Mouse (Mus musculus): Measurements from ENCODE around the gene Zic1. TPM values are rescaled to one million over a fixed set of nuclear protein-coding genes. Genes with fewer than 3 reads are reported as not detected.

Gene Zic1
- polyA plus RNA-seq, 1 experiment from 2014 or later: 0.01 TPM

DNA sequence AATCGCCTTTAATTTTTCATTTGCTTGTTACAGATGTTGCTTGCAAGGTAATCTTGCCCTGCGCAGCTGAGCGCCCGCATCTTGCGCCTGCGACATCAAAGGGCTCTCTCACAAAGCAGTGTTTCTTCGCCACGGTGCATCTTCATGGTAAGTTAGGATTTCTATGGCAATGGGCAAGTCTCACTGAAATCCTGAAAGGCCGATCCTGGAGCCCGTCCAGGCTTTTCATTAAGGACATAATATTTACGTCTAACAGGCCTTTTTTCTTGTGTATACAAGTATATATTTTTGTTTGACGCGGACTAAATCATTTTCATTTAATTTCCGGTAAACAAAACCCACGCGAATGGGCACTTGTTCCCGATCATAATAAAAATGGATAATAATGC, 20.9 kb upstream of the Zic1 start:
- Histone ChIP-seq H3K27me3 (ENCODE audit: control insufficient read depth, insufficient read depth, low read depth, low read length) (peaks cover 85% of the 10 kb centered on the region), H3K36me3 (ENCODE audit: control insufficient read depth, insufficient read depth) (no peaks in the 10 kb centered on the region), H3K9me3 (replicated peaks; ENCODE audit: control insufficient read depth, low read length) (no peaks in the 10 kb centered on the region), H3K4me3 (ENCODE audit: low read depth, low read length) (no peak overlapping the region), H3K9ac (ENCODE audit: low read depth, low read length) (no peak overlapping the region), H3K27ac (ENCODE audit: low read length) (no peak overlapping the region), H3K4me1 (ENCODE audit: control insufficient read depth, low read depth, low read length) (no peaks in the 10 kb centered on the region), H3K4me2 (ENCODE audit: low read depth, low read length) (no peak overlapping the region)
- no peak for ATAC-seq (ENCODE audit: low read depth)
- WGBS (ENCODE audit: insufficient replicate concordance): 1% methylated on average over 17 of the region's 17 CpGs

DNA sequence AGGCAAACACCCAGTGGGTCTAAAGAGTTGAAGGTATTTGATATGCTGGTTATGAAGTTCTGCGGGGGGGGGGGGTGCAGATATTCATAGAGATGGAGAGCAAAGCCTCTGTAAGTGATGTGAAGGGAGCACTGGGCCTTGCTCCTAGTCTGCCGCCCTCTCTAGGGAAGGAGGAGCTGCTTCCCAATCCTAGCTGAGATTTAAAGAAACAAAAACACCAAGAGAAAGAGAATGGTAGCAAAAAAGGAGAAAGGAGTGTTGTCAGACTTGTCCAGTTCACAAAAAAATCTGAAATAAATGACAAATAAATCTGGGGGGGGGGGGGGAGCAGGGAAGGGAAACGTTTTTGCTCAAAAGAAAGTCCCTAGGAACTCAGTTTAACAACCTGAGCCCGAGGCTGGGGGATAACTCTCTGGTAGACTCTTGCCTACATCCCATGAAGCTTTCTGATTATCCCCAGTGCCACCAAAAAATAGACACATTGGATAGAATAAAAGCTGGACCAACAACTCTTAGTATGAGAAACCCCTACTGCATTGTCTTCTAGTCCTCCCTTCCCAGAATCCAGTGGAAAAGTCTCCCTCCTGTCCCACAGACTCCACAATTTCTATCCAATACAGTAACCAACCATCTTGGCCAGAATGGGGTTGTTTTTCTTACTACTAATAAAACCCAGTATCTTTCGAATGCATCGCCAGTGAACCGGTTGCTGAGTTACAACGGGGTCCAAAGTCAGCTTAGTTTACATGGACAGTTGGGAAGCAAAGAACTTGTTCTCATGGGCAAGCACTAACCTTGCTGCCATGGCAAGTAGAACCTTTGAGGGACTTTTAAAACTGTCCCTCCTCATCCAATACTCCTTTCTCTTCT, 20.2 kb upstream of the Zic1 start:
- Histone ChIP-seq H3K27ac (ENCODE audit: low read length) (no peak overlapping the region), H3K9me3 (replicated peaks; ENCODE audit: control insufficient read depth, low read length) (no peaks in the 10 kb centered on the region), H3K4me1 (ENCODE audit: control insufficient read depth, low read depth, low read length) (no peaks in the 10 kb centered on the region), H3K9ac (ENCODE audit: low read depth, low read length) (no peak overlapping the region), H3K36me3 (ENCODE audit: control insufficient read depth, insufficient read depth) (no peaks in the 10 kb centered on the region), H3K4me2 (ENCODE audit: low read depth, low read length) (no peak overlapping the region), H3K27me3 (ENCODE audit: control insufficient read depth, insufficient read depth, low read depth, low read length) (peaks cover 91% of the 10 kb centered on the region), H3K4me3 (ENCODE audit: low read depth, low read length) (no peak overlapping the region)
- ATAC-seq (ENCODE audit: low read depth): no peak
- WGBS (ENCODE audit: insufficient replicate concordance): 5% methylated on average over 7 of the region's 8 CpGs

DNA sequence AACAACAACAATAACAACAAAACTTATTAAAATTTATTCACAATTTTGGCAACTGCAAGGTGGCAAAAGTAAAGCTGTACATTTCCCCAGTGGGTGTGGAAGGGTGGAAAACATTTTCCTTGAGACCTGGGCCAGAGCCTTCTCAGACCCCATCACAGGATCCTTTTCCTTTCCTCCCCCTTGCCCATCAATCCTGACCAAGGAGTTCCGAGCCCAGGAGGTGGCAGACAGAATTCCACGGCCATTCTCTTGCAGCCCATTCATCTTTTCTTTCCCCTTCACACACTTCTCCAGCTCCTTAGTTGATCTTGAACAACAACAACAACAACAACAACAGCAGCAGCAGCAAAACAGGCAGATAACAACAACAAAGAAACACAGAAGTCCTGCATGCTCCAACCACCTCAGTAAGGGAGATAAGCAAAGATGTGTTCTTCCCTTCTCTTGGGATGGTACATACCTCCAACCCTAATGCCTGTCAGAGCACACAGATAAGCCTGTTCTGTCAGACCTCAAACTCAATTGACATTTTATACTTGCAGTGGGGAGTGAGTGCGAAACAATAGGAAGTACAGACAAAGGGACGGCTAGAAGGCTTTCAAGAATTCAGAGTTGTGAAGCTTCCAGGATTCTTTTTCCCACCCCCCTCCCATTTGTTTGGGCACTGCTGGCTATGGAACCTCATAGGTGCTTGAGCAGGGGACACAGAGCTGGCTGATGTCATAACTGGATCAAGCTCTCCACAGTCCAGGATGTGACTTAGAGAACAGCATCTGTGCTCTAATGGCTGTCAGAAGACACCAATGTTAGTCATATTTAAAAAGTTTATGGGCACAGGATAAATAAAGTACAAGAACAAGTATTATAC, 19.3 kb upstream of the Zic1 start:
- Histone ChIP-seq H3K4me3 (ENCODE audit: low read depth, low read length) (no peak overlapping the region), H3K9ac (ENCODE audit: low read depth, low read length) (no peak overlapping the region), H3K4me2 (ENCODE audit: low read depth, low read length) (no peak overlapping the region), H3K9me3 (replicated peaks; ENCODE audit: control insufficient read depth, low read length) (no peaks in the 10 kb centered on the region), H3K4me1 (ENCODE audit: control insufficient read depth, low read depth, low read length) (no peaks in the 10 kb centered on the region), H3K36me3 (ENCODE audit: control insufficient read depth, insufficient read depth) (no peaks in the 10 kb centered on the region), H3K27ac (ENCODE audit: low read length) (no peak overlapping the region), H3K27me3 (ENCODE audit: control insufficient read depth, insufficient read depth, low read depth, low read length) (peaks cover 93% of the 10 kb centered on the region)
- ATAC-seq (ENCODE audit: low read depth): no peak
- 6% methylated on average over 4 of the region's 4 CpGs for WGBS (ENCODE audit: insufficient replicate concordance)

DNA sequence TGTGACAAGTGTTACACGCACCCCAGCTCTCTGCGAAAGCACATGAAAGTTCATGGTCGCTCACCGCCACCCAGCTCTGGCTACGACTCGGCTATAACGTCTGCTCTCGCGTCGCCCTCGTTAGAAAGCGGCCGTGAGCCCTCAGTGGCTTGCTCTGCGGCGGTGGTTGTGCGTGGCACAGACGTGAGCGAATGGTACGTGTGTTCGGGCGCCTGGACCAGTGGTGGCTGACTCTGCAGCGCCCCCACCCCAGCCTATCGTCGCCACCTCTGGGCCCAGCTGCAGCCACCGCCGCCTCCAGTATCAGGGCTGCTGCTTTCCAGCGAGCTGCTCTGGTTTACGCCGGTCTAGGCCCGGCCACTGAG, 18.5 kb upstream of the Zic1 start:
- no peaks in the 10 kb centered on the region for H3K9me3 ChIP-seq (replicated peaks; ENCODE audit: control insufficient read depth, low read length)
- no peak for ATAC-seq (ENCODE audit: low read depth)
- no peak overlapping the region for H3K4me3 ChIP-seq (ENCODE audit: low read depth, low read length)
- WGBS (ENCODE audit: insufficient replicate concordance): 0% methylated on average over 30 of the region's 30 CpGs
- peaks cover 93% of the 10 kb centered on the region for H3K27me3 ChIP-seq (ENCODE audit: control insufficient read depth, insufficient read depth, low read depth, low read length)
- H3K4me2 ChIP-seq (ENCODE audit: low read depth, low read length): no peak overlapping the region
- H3K36me3 ChIP-seq (ENCODE audit: control insufficient read depth, insufficient read depth): no peaks in the 10 kb centered on the region
- H3K9ac ChIP-seq (ENCODE audit: low read depth, low read length): no peak overlapping the region
- H3K27ac ChIP-seq (ENCODE audit: low read length): no peak overlapping the region
- H3K4me1 ChIP-seq (ENCODE audit: control insufficient read depth, low read depth, low read length): no peaks in the 10 kb centered on the region

DNA sequence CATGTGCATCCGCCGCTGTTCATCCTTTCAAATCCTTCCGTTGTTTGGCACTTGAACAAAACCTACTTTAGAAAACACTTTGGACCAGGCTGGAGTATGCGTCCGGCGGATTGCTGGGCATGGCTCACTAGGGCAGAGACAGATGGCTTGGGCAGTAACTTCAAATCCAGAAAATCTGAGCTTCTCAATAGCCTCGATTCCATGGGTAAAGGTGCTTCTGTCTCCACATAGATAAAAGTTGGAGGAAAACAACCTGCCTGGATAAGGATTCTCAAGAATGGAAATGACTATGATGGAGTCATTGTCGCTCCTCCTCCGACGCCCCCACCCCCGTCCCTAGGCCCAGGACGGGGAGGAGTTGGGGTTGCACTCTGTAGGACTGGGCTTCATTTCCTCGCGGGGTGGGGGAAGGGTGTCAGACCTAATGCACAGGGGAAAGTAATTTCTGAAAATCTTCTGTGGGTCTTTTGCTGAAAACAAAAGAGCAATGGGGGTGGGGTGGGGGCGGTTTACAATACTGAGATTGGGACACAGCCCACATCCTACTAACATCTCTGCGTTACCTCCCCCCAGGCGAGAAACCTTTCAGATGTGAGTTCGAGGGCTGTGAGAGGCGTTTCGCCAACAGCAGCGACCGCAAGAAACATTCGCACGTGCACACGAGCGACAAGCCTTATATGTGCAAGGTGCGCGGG, 18.0 kb upstream of the Zic1 start:
- 2% methylated on average over 28 of the region's 28 CpGs for WGBS (ENCODE audit: insufficient replicate concordance)
- Histone ChIP-seq H3K4me1 (ENCODE audit: control insufficient read depth, low read depth, low read length) (no peaks in the 10 kb centered on the region), H3K27ac (ENCODE audit: low read length) (no peak overlapping the region), H3K27me3 (ENCODE audit: control insufficient read depth, insufficient read depth, low read depth, low read length) (peaks cover 96% of the 10 kb centered on the region), H3K9ac (ENCODE audit: low read depth, low read length) (no peak overlapping the region), H3K9me3 (replicated peaks; ENCODE audit: control insufficient read depth, low read length) (no peaks in the 10 kb centered on the region), H3K36me3 (ENCODE audit: control insufficient read depth, insufficient read depth) (no peaks in the 10 kb centered on the region), H3K4me2 (ENCODE audit: low read depth, low read length) (no peak overlapping the region), H3K4me3 (ENCODE audit: low read depth, low read length) (no peak overlapping the region)
- ATAC-seq (ENCODE audit: low read depth): no peak

DNA sequence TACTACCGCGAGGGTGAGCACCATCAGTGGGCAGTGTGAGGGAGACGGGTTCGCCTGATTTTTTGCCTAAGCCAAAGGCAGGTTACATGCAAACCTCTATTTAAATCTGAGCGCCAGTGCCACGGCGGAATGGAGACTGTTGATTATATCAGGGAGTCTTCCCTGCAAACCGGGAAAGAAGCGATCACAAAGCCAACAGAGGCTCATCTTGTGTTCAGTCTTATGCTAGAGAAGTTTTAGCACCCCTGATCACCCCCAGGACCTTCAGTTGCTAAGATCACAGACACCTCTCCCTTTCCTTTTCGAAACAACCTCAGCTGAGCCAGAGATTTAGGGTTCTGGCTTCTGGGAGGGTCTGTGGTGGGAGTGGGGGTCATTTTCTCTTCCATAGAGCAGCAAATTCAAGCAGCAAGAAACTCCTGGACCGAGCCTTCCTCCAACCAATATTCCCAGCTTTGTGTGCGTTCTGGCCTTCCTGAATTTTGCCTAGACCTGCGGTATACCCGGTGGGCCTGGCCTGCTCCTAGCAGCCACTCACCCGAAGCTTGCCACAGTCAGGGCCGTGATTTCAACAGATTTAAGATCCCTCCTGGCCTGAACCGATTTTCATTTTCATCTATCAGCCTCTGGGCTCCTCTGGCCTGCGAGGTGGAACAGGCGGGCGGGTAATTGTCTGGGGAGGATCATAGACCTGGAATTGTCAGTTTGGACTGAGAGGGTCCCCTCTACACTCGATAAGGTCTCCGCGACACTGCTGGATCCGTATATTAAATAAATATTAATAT, 17.1 kb upstream of the Zic1 start:
- 4% methylated on average over 24 of the region's 24 CpGs for WGBS (ENCODE audit: insufficient replicate concordance)
- ATAC-seq (ENCODE audit: low read depth): no peak
- Histone ChIP-seq H3K4me3 (ENCODE audit: low read depth, low read length) (no peak overlapping the region), H3K9ac (ENCODE audit: low read depth, low read length) (no peak overlapping the region), H3K27me3 (ENCODE audit: control insufficient read depth, insufficient read depth, low read depth, low read length) (peaks cover 99% of the 10 kb centered on the region), H3K4me2 (ENCODE audit: low read depth, low read length) (no peak overlapping the region), H3K27ac (ENCODE audit: low read length) (no peak overlapping the region), H3K36me3 (ENCODE audit: control insufficient read depth, insufficient read depth) (no peaks in the 10 kb centered on the region), H3K9me3 (replicated peaks; ENCODE audit: control insufficient read depth, low read length) (no peaks in the 10 kb centered on the region), H3K4me1 (ENCODE audit: control insufficient read depth, low read depth, low read length) (no peaks in the 10 kb centered on the region)

DNA sequence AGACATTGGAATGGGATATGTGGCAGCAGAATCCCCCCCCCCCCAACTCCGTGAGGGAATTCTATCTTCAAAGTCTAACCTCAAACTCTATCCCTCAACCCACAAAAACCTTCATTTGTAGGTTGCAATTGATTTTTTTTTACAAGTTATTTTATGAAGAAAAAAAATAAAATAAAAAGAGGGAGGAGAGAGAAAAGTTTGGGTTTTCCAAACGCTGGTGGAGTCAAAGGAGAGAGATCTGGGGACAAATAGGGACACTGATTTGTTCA, 16.4 kb upstream of the Zic1 start:
- H3K4me2 ChIP-seq (ENCODE audit: low read depth, low read length): no peak overlapping the region
- ATAC-seq (ENCODE audit: low read depth): no peak

DNA sequence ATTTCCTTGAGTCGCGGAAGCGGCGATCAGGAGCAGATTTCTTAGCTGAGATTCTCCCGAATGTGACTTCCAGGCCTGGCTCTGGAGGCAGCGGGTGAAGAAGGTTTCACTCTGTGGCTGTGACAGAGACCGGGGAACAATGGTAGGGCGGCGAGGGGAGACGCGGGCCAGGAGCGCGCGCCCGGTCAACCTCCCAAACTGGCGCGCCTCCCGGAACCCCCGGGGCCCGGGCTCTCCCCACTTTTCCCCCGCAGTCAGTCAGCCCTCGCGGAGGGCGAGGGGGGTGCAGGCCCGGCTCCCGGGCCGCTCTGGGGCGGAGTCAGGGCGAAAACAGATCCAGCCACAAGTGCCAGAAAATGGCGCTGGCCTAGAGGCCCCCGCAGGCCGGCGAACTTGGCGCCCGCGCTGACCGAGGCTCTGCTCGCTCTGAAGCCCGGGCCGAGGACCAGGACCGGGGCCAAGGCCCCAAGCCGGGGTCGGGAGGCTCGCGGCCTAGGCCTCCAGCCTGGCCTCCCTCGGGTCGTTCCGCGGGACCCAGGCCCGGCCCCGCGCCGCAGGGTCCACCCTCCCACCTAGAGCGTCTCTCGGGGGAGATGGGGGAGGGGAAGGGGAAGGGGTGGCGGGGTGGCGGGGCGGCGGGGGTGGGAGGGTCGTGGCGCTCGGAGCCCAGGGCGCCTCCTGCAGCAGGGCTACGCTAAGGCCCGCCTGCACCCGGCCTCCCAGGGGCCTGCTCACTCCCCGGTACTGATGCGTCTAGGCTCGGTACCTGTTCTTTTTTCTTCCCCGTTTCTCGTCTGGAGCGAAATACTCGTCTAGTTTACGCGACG, 15.9 kb upstream of the Zic1 start:
- Histone ChIP-seq H3K9ac (ENCODE audit: low read depth, low read length) (no peak overlapping the region), H3K27ac (ENCODE audit: low read length) (no peak overlapping the region), H3K9me3 (replicated peaks; ENCODE audit: control insufficient read depth, low read length) (no peaks in the 10 kb centered on the region), H3K4me2 (ENCODE audit: low read depth, low read length) (peak overlapping the region; percentile 53), H3K4me3 (ENCODE audit: low read depth, low read length) (peak overlapping the region; percentile 43), H3K27me3 (ENCODE audit: control insufficient read depth, insufficient read depth, low read depth, low read length) (peaks cover 99% of the 10 kb centered on the region), H3K36me3 (ENCODE audit: control insufficient read depth, insufficient read depth) (no peaks in the 10 kb centered on the region), H3K4me1 (ENCODE audit: control insufficient read depth, low read depth, low read length) (no peaks in the 10 kb centered on the region)
- WGBS (ENCODE audit: insufficient replicate concordance): under 1% methylated on average over 60 of the region's 76 CpGs
- ATAC-seq (ENCODE audit: low read depth): 0 out of 2 replicates have a peak, but pooled peaks have one; percentile 24

More for the DNA sequence above, 16.4 kb upstream of the Zic1 start:
- Histone ChIP-seq H3K4me3 (ENCODE audit: low read depth, low read length) (no peak overlapping the region), H3K36me3 (ENCODE audit: control insufficient read depth, insufficient read depth) (no peaks in the 10 kb centered on the region), H3K9ac (ENCODE audit: low read depth, low read length) (no peak overlapping the region), H3K27me3 (ENCODE audit: control insufficient read depth, insufficient read depth, low read depth, low read length) (peaks cover 99% of the 10 kb centered on the region), H3K4me1 (ENCODE audit: control insufficient read depth, low read depth, low read length) (no peaks in the 10 kb centered on the region), H3K27ac (ENCODE audit: low read length) (no peak overlapping the region), H3K9me3 (replicated peaks; ENCODE audit: control insufficient read depth, low read length) (no peaks in the 10 kb centered on the region)
- WGBS (ENCODE audit: insufficient replicate concordance): 2% methylated on average over 2 of the region's 2 CpGs
